Mouse (Mus musculus): Measurements from ENCODE around the gene Tprkb. TPM values are rescaled to one million over a fixed set of nuclear protein-coding genes. Genes with fewer than 3 reads are reported as not detected.
A peak's percentile ranks its signal among the peaks of the same experiment; 100 is the strongest.
"Not testable (repeated sequence)": the region's sequence is repeated elsewhere in the genome, so short reads cannot be mapped to it uniquely, and the experiment has no call there.

Gene Tprkb
- polyA plus RNA-seq, 1 experiment = 19.7 TPM

- Histone ChIP-seq H3K27ac (replicated peaks; ENCODE audit: low read depth, low read length) (no peak overlapping the region), H3K4me3 (ENCODE audit: insufficient read depth, low read depth, low read length) (no peak overlapping the region), H3K4me1 (ENCODE audit: control insufficient read depth, insufficient read depth, insufficient read length, low read length) (no peaks in the 10 kb centered on the region)
Measured at GRCm38 (mm10) chr6:85935646-85936045, 24.0 kb downstream of the Tprkb start.

GRCm38 (mm10) chr6:85936508-85937465, 25.1 kb downstream of the Tprkb start:
- Histone ChIP-seq H3K27ac (replicated peaks; ENCODE audit: low read depth, low read length) (peak overlapping the region; percentile 51), H3K4me3 (ENCODE audit: insufficient read depth, low read depth, low read length) (peak overlapping the region; percentile 65)
- not testable (repeated sequence) for H3K4me1 ChIP-seq (ENCODE audit: control insufficient read depth, insufficient read depth, insufficient read length, low read length)

DNA sequence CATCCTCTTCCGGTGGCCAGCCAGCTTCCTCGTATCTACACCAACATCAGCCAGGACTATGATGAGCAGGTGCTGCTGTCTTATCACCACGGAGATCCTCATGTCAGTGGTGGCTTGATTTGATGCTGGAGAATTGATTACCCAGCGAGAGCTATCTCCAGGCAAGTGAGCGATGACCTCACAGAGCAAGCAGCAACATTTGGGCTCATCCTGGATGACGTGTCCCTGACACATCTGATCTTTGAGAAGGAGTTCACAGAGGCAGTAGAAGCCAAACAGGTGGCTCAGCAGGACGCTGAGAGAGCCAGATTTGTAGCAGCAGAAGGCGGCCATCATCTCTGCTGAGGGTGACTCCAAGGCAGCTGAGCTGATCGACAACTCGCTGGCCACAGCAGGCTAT, 27.0 kb downstream of the Tprkb start:
- Histone ChIP-seq H3K27ac (replicated peaks; ENCODE audit: low read depth, low read length) (no peak overlapping the region), H3K4me3 (ENCODE audit: insufficient read depth, low read depth, low read length) (no peak overlapping the region), H3K4me1 (ENCODE audit: control insufficient read depth, insufficient read depth, insufficient read length, low read length) (no peaks in the 10 kb centered on the region)

GRCm38 (mm10) chr6:85942469-85942868, 30.8 kb downstream of the Tprkb start:
- H3K4me3 ChIP-seq (ENCODE audit: insufficient read depth, low read depth, low read length) = no peak overlapping the region
- H3K27ac ChIP-seq (replicated peaks; ENCODE audit: low read depth, low read length) = no peak overlapping the region
- H3K4me1 ChIP-seq (ENCODE audit: control insufficient read depth, insufficient read depth, insufficient read length, low read length) = no peaks in the 10 kb centered on the region

GRCm38 (mm10) chr6:85948549-85948948, 36.9 kb downstream of the Tprkb start:
- no peak overlapping the region for H3K27ac ChIP-seq (replicated peaks; ENCODE audit: low read depth, low read length)
- H3K4me1 ChIP-seq (ENCODE audit: control insufficient read depth, insufficient read depth, insufficient read length, low read length) = no peaks in the 10 kb centered on the region
- H3K4me3 ChIP-seq (ENCODE audit: insufficient read depth, low read depth, low read length) = no peak overlapping the region

GRCm38 (mm10) chr6:85957581-85957980, 45.9 kb downstream of the Tprkb start:
- Histone ChIP-seq H3K27ac (replicated peaks; ENCODE audit: low read depth, low read length) (no peak overlapping the region), H3K4me1 (ENCODE audit: control insufficient read depth, insufficient read depth, insufficient read length, low read length) (peaks cover 3% of the 10 kb centered on the region), H3K4me3 (ENCODE audit: insufficient read depth, low read depth, low read length) (no peak overlapping the region)

GRCm38 (mm10) chr6:85961101-85962091, 49.7 kb downstream of the Tprkb start, which contains the start of gene Dusp11:
Dusp11 (minus strand) TSS chr6:85961667.
- Histone ChIP-seq H3K4me3 (ENCODE audit: insufficient read depth, low read depth, low read length) (peak within 1 kb of the TSS; percentile 96), H3K4me1 (ENCODE audit: control insufficient read depth, insufficient read depth, insufficient read length, low read length) (peaks cover 5% of the 10 kb centered on the region), H3K27ac (replicated peaks; ENCODE audit: low read depth, low read length) (peak within 1 kb of the TSS; percentile 97)

DNA sequence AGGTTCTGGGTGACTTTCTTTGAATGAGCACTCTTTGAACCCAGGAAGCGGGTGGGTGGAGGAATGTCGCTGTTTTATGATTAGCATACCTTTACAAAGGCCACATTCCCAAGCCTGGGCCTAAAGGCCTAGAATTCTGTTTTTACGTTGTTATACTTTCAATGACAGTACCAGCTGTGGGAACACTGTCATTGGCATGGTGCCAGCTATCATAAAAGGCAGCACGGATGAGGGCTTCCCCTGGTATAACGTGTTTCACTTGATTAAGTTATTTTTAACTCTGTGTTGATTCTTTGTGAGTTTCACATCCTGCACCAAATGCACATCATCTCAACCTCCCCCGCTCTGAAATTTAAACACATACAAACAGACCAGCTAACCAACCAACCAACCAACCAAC, 54.4 kb downstream of the Tprkb start:
- H3K27ac ChIP-seq (replicated peaks; ENCODE audit: low read depth, low read length) = peak overlapping the region; percentile 95
- peaks cover 13% of the 10 kb centered on the region for H3K4me1 ChIP-seq (ENCODE audit: control insufficient read depth, insufficient read depth, insufficient read length, low read length)
- not testable (repeated sequence) for H3K4me3 ChIP-seq (ENCODE audit: insufficient read depth, low read depth, low read length)

DNA sequence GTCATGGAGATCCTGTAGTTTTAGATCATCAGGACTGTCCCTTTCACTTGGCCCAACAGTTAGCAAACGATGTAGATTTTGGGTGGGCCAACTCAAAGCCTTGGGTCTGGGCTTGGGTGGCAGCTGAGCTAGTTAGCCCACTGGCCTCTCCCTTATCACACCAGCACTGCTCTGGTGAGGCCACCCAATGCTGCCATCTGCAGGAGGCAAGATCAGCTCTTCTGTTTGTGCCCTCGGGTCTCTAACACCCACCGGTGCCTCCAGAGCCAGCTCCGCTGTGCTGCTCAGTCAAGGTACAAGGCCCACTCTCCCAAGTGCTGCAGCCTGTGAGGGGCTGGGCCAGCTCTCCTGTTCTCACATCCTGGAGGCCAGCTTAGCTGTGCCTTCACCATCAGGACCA, 55.0 kb downstream of the Tprkb start:
- H3K4me1 ChIP-seq (ENCODE audit: control insufficient read depth, insufficient read depth, insufficient read length, low read length) = peaks cover 17% of the 10 kb centered on the region
- peak overlapping the region; percentile 95 for H3K27ac ChIP-seq (replicated peaks; ENCODE audit: low read depth, low read length)
- H3K4me3 ChIP-seq (ENCODE audit: insufficient read depth, low read depth, low read length) = no peak overlapping the region

DNA sequence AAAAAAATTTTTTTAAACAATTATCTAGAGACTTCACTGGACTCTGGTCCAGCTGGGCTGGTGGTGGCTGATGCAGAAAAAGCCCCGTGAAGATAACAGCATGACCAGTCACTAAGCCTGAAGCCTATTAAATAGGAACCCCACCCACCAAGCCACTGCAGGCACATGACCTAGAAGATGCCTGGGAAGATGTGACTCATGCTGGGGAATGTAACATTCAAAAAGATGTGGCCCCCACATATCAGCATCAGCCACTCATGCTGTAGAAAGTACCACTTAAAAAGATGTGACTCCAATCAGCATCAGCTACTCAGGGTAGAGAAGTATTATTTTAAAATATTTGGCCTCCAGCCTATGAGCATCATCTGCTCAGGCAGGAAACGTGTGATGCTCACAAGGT, 58.2 kb downstream of the Tprkb start:
- Histone ChIP-seq H3K4me3 (ENCODE audit: insufficient read depth, low read depth, low read length) (no peak overlapping the region), H3K4me1 (ENCODE audit: control insufficient read depth, insufficient read depth, insufficient read length, low read length) (peaks cover 17% of the 10 kb centered on the region), H3K27ac (replicated peaks; ENCODE audit: low read depth, low read length) (peak overlapping the region; percentile 7; the same call in 1 of the 2 replicates)

DNA sequence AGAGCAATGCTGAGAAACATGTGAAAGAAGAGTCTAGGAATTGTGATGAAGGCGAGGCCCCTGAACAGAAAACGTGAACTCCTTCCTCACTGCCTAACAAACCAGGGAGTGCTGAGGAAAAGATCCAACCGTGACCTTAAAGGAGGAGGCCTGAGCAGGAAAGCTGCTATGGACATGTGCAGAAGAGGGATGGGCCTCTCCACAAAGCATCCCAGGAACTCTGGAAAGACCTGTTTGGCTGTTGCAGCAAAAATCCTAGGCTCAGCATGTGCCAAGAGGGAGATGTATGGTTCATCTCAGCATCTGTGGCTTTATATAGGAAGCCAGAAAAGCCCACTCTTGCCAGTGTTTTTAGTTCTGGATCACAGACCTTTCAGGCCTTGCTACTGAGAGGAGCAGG, 61.0 kb downstream of the Tprkb start:
- H3K27ac ChIP-seq (replicated peaks; ENCODE audit: low read depth, low read length) = no peak overlapping the region

DNA sequence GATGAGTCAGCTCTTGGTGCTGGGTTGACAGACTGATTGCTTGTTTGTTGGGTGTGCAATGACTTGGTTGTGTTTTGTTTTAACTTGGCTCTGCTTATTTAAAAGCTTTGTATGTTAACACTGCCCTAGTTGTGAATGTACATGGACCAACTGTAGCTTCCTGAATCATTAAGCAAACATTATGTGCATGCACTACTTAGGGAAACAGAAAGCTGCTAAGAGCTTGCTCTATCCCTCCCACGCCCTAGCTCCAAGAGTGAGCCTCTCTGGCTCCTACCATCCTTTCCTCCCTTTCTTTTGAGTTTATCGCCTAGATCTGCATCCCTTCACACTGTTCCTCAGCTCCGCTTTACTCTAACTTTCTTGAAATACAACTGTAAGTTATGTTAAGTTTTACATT, 61.7 kb downstream of the Tprkb start:
- H3K4me3 ChIP-seq (ENCODE audit: insufficient read depth, low read depth, low read length) = no peak overlapping the region
- H3K27ac ChIP-seq (replicated peaks; ENCODE audit: low read depth, low read length) = no peak overlapping the region
- H3K4me1 ChIP-seq (ENCODE audit: control insufficient read depth, insufficient read depth, insufficient read length, low read length) = peaks cover 9% of the 10 kb centered on the region; the same call in 1 of the 2 replicates

More for the DNA sequence above, 61.0 kb downstream of the Tprkb start:
- H3K4me1 ChIP-seq (ENCODE audit: control insufficient read depth, insufficient read depth, insufficient read length, low read length) = peaks cover 9% of the 10 kb centered on the region; the same call in 1 of the 2 replicates
- H3K4me3 ChIP-seq (ENCODE audit: insufficient read depth, low read depth, low read length) = no peak overlapping the region

- H3K4me1 ChIP-seq (ENCODE audit: control insufficient read depth, insufficient read depth, insufficient read length, low read length) = peaks cover 8% of the 10 kb centered on the region; the same call in 1 of the 2 replicates
- no peak overlapping the region for H3K27ac ChIP-seq (replicated peaks; ENCODE audit: low read depth, low read length)
- H3K4me3 ChIP-seq (ENCODE audit: insufficient read depth, low read depth, low read length) = no peak overlapping the region
Measured at GRCm38 (mm10) chr6:85974941-85975617, 63.4 kb downstream of the Tprkb start.

DNA sequence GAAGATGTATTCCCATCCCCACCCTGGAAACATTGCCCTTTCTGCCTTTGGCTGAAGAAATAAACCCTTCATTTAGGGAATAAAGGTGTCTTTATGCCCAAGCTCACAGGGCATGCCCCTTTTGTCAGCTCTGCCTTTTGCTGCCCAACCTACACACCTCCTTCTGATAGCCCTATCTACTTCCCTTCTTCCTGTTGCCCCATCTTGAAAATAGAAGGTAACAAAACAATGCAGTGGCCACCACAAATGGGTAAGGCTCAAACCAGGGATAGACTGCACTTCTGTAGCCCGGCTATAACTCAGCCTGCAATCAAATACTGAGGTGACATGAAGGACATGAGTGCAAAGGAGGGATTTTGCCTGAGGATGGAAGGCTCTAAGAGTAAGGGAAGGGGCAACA, 64.1 kb downstream of the Tprkb start:
- Histone ChIP-seq H3K4me3 (ENCODE audit: insufficient read depth, low read depth, low read length) (no peak overlapping the region), H3K27ac (replicated peaks; ENCODE audit: low read depth, low read length) (no peak overlapping the region), H3K4me1 (ENCODE audit: control insufficient read depth, insufficient read depth, insufficient read length, low read length) (peaks cover 7% of the 10 kb centered on the region; the same call in 1 of the 2 replicates)
